Mouse (Mus musculus) intestine, embryonic 16.5 days (tissue): ENCODE results near the gene Rhbdd3. TPM values are rescaled to one million over a fixed set of nuclear protein-coding genes. Genes with fewer than 3 reads are reported as not detected.
A peak's percentile ranks its signal among the peaks of the same experiment; 100 is the strongest.

ENCODE experiments used
- ATAC-seq: fragments of 200-750 bp; cut with Nextera tagmentation; 2 replicates; pipeline ENCODE4 v1.8.0; 2017; ENCODE audit warnings: moderate TSS enrichment, moderate library complexity
- H3K27ac ChIP-seq: fragments of 300-500 bp; sonication (generic); 2 replicates; pipeline ENCODE4 v1.5.1; 2014; ENCODE audit warnings: mild to moderate bottlenecking, low read length
- H3K27me3 ChIP-seq: fragments of 300-500 bp; sonication (generic); replicated peaks from 2 replicates; pipeline ENCODE4 v1.6.1; 2014; ENCODE audit warnings: low read length, control low read depth, mixed read lengths; ENCODE audit not compliant: control insufficient read depth, insufficient read depth
- H3K36me3 ChIP-seq: fragments of 300-500 bp; sonication (generic); 2 replicates; pipeline ENCODE4 v1.6.1; 2014; ENCODE audit warnings: low read length, control low read depth; ENCODE audit not compliant: control insufficient read depth, insufficient read depth
- H3K4me1 ChIP-seq: fragments of 300-500 bp; sonication (generic); 2 replicates; pipeline ENCODE4 v1.6.1; 2014; ENCODE audit warnings: low read length, control low read depth, mixed read lengths; ENCODE audit not compliant: control insufficient read depth, insufficient read depth
- H3K4me2 ChIP-seq: fragments of 300-500 bp; sonication (generic); 2 replicates; pipeline ENCODE4 v1.6.1; 2014; ENCODE audit warnings: low read depth, low read length, control low read depth
- H3K4me3 ChIP-seq: fragments of 300-500 bp; sonication (generic); 2 replicates; pipeline ENCODE4 v1.5.1; 2014; ENCODE audit warnings: mild to moderate bottlenecking, low read length
- H3K9ac ChIP-seq: fragments of 300-500 bp; sonication (generic); 2 replicates; pipeline ENCODE4 v1.6.1; 2014; ENCODE audit warnings: low read depth, low read length
- H3K9me3 ChIP-seq: fragments of 300-500 bp; sonication (generic); 2 replicates; pipeline ENCODE4 v1.6.1; 2016; ENCODE audit warnings: low read length, control low read depth; ENCODE audit not compliant: control insufficient read depth
- WGBS: fragments of 180-500 bp; shearing (Covaris S2); extraction: QIAGEN DNeasy Blood & Tissue Kit; methylation state at CpG from one replicate; pipeline ENCODE4 v1.1.7; 2014; 5-methylcytosine and 5-hydroxymethylcytosine counted together
- polyA plus RNA-seq: library from polyadenylated mRNA; unstranded; fragments of >200 nt; fragmentation: Nextera tagmentation; extraction: Ambion mirVana; gene quantifications from 2 replicates; pipeline ENCODE4 v1.2.1, GENCODE M21; 2015

Gene Rhbdd3
- polyA plus RNA-seq, 1 experiment from 2014 or later: 32.5 TPM

DNA sequence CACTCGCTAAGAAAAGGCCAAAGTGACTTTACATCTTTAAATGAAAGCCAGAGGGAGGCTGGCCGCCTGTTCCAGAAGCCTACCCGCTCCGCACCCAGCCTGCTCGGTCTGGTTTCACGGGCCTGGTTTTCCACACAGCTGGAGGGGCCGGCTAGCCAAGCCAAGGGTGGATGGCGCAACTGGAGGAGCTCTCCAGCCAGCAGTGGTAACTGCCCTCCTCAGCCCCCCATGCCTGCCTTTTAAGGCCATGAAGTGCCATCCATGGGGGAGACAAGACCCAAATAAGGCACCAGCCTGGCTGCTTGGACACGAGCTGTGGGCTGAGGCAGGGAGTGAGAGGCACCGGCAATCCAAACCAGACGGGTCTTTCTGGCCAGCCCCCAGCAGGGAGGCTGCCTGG, 37.2 kb downstream of the Rhbdd3 start:
- Histone ChIP-seq H3K9me3 (no peaks in the 10 kb centered on the region), H3K36me3 (no peaks in the 10 kb centered on the region), H3K4me2 (no peak overlapping the region), H3K27ac (peak overlapping the region; percentile 53), H3K4me3 (0 out of 2 replicates have a peak overlapping the region, but pooled peaks have one; percentile 7), H3K4me1 (peaks cover 28% of the 10 kb centered on the region), H3K9ac (peak overlapping the region; percentile 20; the same call in 1 of the 2 replicates), H3K27me3 (no peaks in the 10 kb centered on the region)
- WGBS: 63% methylated on average over 11 of the region's 11 CpGs
- no peak for ATAC-seq

DNA sequence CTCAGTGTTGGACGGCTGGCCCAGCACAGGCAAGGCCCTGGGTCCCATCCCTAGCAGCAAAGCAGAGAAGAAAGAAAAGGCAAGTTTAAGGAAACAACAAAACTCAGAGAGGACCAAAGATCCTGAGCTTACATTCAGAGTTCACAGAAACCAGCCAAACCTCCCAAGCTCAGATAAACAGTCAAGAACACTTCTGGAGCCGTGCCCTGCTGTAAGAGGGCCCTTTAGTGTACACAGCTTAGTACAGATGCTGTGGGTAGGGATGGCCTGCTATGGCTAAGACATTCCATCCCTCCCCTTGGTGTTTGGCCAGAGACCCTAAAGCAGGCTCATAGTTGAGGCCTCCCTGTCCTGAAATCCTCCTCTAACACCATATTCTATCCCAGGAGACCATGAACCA, 39.9 kb downstream of the Rhbdd3 start:
- Histone ChIP-seq H3K4me1 (peaks cover 43% of the 10 kb centered on the region), H3K4me3 (no peak overlapping the region), H3K4me2 (peak overlapping the region; percentile 11; the same call in 1 of the 2 replicates), H3K27me3 (no peaks in the 10 kb centered on the region), H3K9ac (peak overlapping the region; percentile 32; the same call in 1 of the 2 replicates), H3K27ac (peak overlapping the region; percentile 67), H3K36me3 (no peaks in the 10 kb centered on the region), H3K9me3 (no peaks in the 10 kb centered on the region)
- no peak for ATAC-seq
- WGBS: 51% methylated on average over 2 of the region's 2 CpGs

GRCm38 (mm10) chr11:5139372-5139771, 40.6 kb downstream of the Rhbdd3 start:
- Histone ChIP-seq H3K27me3 (no peaks in the 10 kb centered on the region), H3K4me3 (no peak overlapping the region), H3K4me1 (peaks cover 46% of the 10 kb centered on the region), H3K9me3 (no peaks in the 10 kb centered on the region), H3K27ac (peak overlapping the region; percentile 67), H3K9ac (peak overlapping the region; percentile 32; the same call in 1 of the 2 replicates), H3K4me2 (0 out of 2 replicates have a peak overlapping the region, but pooled peaks have one; percentile 11), H3K36me3 (no peaks in the 10 kb centered on the region)
- no peak for ATAC-seq
- WGBS: 47% methylated on average over 9 of the region's 9 CpGs

- ATAC-seq: peak; percentile 67
- H3K4me2 ChIP-seq: no peak overlapping the region
- peak overlapping the region; percentile 78 for H3K27ac ChIP-seq
- 29% methylated on average over 8 of the region's 8 CpGs for WGBS
- 0 out of 2 replicates have a peak overlapping the region, but pooled peaks have one; percentile 33 for H3K9ac ChIP-seq
- no peak overlapping the region for H3K4me3 ChIP-seq
- no peaks in the 10 kb centered on the region for H3K36me3 ChIP-seq
- no peaks in the 10 kb centered on the region for H3K27me3 ChIP-seq
- peaks cover 48% of the 10 kb centered on the region for H3K4me1 ChIP-seq
- H3K9me3 ChIP-seq: no peaks in the 10 kb centered on the region
Observed at GRCm38 (mm10) chr11:5140619-5141018, 41.9 kb downstream of the Rhbdd3 start.

- 80% methylated on average over 5 of the region's 5 CpGs for WGBS
- Histone ChIP-seq H3K4me1 (peaks cover 51% of the 10 kb centered on the region), H3K4me3 (no peak overlapping the region), H3K27me3 (no peaks in the 10 kb centered on the region), H3K9ac (peak overlapping the region; percentile 10; the same call in 1 of the 2 replicates), H3K36me3 (no peaks in the 10 kb centered on the region), H3K4me2 (no peak overlapping the region), H3K9me3 (no peaks in the 10 kb centered on the region), H3K27ac (peak overlapping the region; percentile 78)
- ATAC-seq: no peak
Observed at GRCm38 (mm10) chr11:5141252-5141651, 42.5 kb downstream of the Rhbdd3 start.

GRCm38 (mm10) chr11:5141965-5142364, 43.2 kb downstream of the Rhbdd3 start:
- Histone ChIP-seq H3K27me3 (no peaks in the 10 kb centered on the region), H3K9me3 (no peaks in the 10 kb centered on the region), H3K9ac (peak overlapping the region; percentile 38), H3K36me3 (no peaks in the 10 kb centered on the region), H3K4me3 (no peak overlapping the region), H3K4me1 (peaks cover 51% of the 10 kb centered on the region), H3K4me2 (no peak overlapping the region), H3K27ac (peak overlapping the region; percentile 78)
- WGBS: 53% methylated on average over 2 of the region's 2 CpGs
- peak; percentile 29 for ATAC-seq

- Histone ChIP-seq H3K4me1 (peaks cover 51% of the 10 kb centered on the region), H3K4me3 (no peak overlapping the region), H3K9ac (no peak overlapping the region), H3K27me3 (no peaks in the 10 kb centered on the region), H3K4me2 (no peak overlapping the region), H3K9me3 (no peaks in the 10 kb centered on the region), H3K27ac (no peak overlapping the region), H3K36me3 (no peaks in the 10 kb centered on the region)
- ATAC-seq: no peak
- WGBS: 66% methylated on average over 3 of the region's 3 CpGs
Observed at GRCm38 (mm10) chr11:5145600-5145999, 46.9 kb downstream of the Rhbdd3 start.

GRCm38 (mm10) chr11:5149249-5149648, 50.5 kb downstream of the Rhbdd3 start:
- ATAC-seq: peak; percentile 88
- 14% methylated on average over 7 of the region's 7 CpGs for WGBS
- peak overlapping the region; percentile 76 for H3K4me2 ChIP-seq
- peak overlapping the region; percentile 87 for H3K27ac ChIP-seq
- H3K4me1 ChIP-seq: peaks cover 37% of the 10 kb centered on the region
- H3K36me3 ChIP-seq: no peaks in the 10 kb centered on the region
- no peaks in the 10 kb centered on the region for H3K27me3 ChIP-seq
- H3K9me3 ChIP-seq: no peaks in the 10 kb centered on the region
- H3K9ac ChIP-seq: peak overlapping the region; percentile 89
- H3K4me3 ChIP-seq: peak overlapping the region; percentile 7; the same call in 1 of the 2 replicates

GRCm38 (mm10) chr11:5149955-5150354, 51.2 kb downstream of the Rhbdd3 start:
- peak overlapping the region; percentile 10; the same call in 1 of the 2 replicates for H3K4me3 ChIP-seq
- H3K4me1 ChIP-seq: peaks cover 42% of the 10 kb centered on the region
- H3K9ac ChIP-seq: peak overlapping the region; percentile 89
- peak overlapping the region; percentile 76 for H3K4me2 ChIP-seq
- H3K27ac ChIP-seq: peak overlapping the region; percentile 87
- no peaks in the 10 kb centered on the region for H3K36me3 ChIP-seq
- no peaks in the 10 kb centered on the region for H3K27me3 ChIP-seq
- peak; percentile 6; the same call in 1 of the 2 replicates for ATAC-seq
- 73% methylated on average over 9 of the region's 9 CpGs for WGBS
- no peaks in the 10 kb centered on the region for H3K9me3 ChIP-seq
